Mouse (Mus musculus) testis, adult 2 months (tissue): ENCODE measurements around the gene Rasgef1b.

Source experiments
- CTCF ChIP-seq: fragments of 200-500 bp; IDR thresholded peaks from 2 replicates; pipeline ENCODE4 v1.5.1; 2012; ENCODE audit warnings: low read depth, mild to moderate bottlenecking, inconsistent platforms, low read length, moderate library complexity; ENCODE audit not compliant: control insufficient read depth, insufficient read depth, insufficient replicate concordance
- POLR2A ChIP-seq: fragments of 200-500 bp; IDR thresholded peaks from 2 replicates; pipeline ENCODE4 v1.6.1; 2012; ENCODE audit warnings: low read depth, mild to moderate bottlenecking, inconsistent platforms, low read length, moderate library complexity; ENCODE audit not compliant: control insufficient read depth

- TF ChIP-seq CTCF (no peak), POLR2A (no peak)
Observed at GRCm38 (mm10) chr5:99385737-99386136, 343.1 kb downstream of the Rasgef1b start.
